Mouse (Mus musculus): Measurements from ENCODE around the gene Zfp691. TPM values are rescaled to one million over a fixed set of nuclear protein-coding genes. Genes with fewer than 3 reads are reported as not detected.

Gene Zfp691
- polyA plus RNA-seq, 1 experiment = 5.8 TPM

- Histone ChIP-seq H3K27ac (ENCODE audit: control insufficient read depth, insufficient read depth, low read depth, low read length, poor library complexity) (no peak overlapping the region), H3K4me3 (replicated peaks; ENCODE audit: control insufficient read depth, low read depth, low read length) (no peak overlapping the region), H3K4me1 (ENCODE audit: control insufficient read depth, insufficient read depth, low read length) (peaks cover 16% of the 10 kb centered on the region; the same call in 1 of the 2 replicates)
- TF ChIP-seq POLR2A (IDR thresholded peaks at IDR 0.05; ENCODE audit: borderline replicate concordance, control insufficient read depth, low read depth, low read length) = no peak
- no peak for TF ChIP-seq CTCF (IDR thresholded peaks at IDR 0.05; ENCODE audit: control insufficient read depth, insufficient read depth, low read length)
- WGBS = 89% methylated on average over 1 of the region's 1 CpGs
Observed at GRCm38 (mm10) chr4:119129096-119129495, 44.9 kb downstream of the Zfp691 start.

GRCm38 (mm10) chr4:119128547-119128946 is 45.4 kb downstream of the Zfp691 start:
- Histone ChIP-seq H3K4me1 (ENCODE audit: control insufficient read depth, insufficient read depth, low read length) (peaks cover 16% of the 10 kb centered on the region; the same call in 1 of the 2 replicates), H3K27ac (ENCODE audit: control insufficient read depth, insufficient read depth, low read depth, low read length, poor library complexity) (no peak overlapping the region), H3K4me3 (replicated peaks; ENCODE audit: control insufficient read depth, low read depth, low read length) (no peak overlapping the region)
- no peak for TF ChIP-seq CTCF (IDR thresholded peaks at IDR 0.05; ENCODE audit: control insufficient read depth, insufficient read depth, low read length)
- 41% methylated on average over 7 of the region's 7 CpGs for WGBS

- Histone ChIP-seq H3K4me3 (replicated peaks; ENCODE audit: control insufficient read depth, low read depth, low read length) (no peak overlapping the region), H3K27ac (ENCODE audit: control insufficient read depth, insufficient read depth, low read depth, low read length, poor library complexity) (peak overlapping the region; percentile 83), H3K4me1 (ENCODE audit: control insufficient read depth, insufficient read depth, low read length) (peaks cover 16% of the 10 kb centered on the region; the same call in 1 of the 2 replicates)
- 0% methylated on average over 6 of the region's 6 CpGs for WGBS
- TF ChIP-seq POLR2A (IDR thresholded peaks at IDR 0.05; ENCODE audit: borderline replicate concordance, control insufficient read depth, low read depth, low read length) (no peak), CTCF (IDR thresholded peaks at IDR 0.05; ENCODE audit: control insufficient read depth, insufficient read depth, low read length) (no peak)
Observed at GRCm38 (mm10) chr4:119127229-119127628, 46.8 kb downstream of the Zfp691 start.

- Histone ChIP-seq H3K4me1 (ENCODE audit: control insufficient read depth, insufficient read depth, low read length) (peaks cover 11% of the 10 kb centered on the region; the same call in 1 of the 2 replicates), H3K27ac (ENCODE audit: control insufficient read depth, insufficient read depth, low read depth, low read length, poor library complexity) (peak overlapping the region; percentile 83), H3K4me3 (replicated peaks; ENCODE audit: control insufficient read depth, low read depth, low read length) (no peak overlapping the region)
- 30% methylated on average over 9 of the region's 9 CpGs for WGBS
- TF ChIP-seq CTCF (IDR thresholded peaks at IDR 0.05; ENCODE audit: control insufficient read depth, insufficient read depth, low read length) (no peak), POLR2A (IDR thresholded peaks at IDR 0.05; ENCODE audit: borderline replicate concordance, control insufficient read depth, low read depth, low read length) (no peak)
Observed at GRCm38 (mm10) chr4:119125577-119126270, 48.3 kb downstream of the Zfp691 start.

- 58% methylated on average over 2 of the region's 2 CpGs for WGBS
- Histone ChIP-seq H3K4me3 (replicated peaks; ENCODE audit: control insufficient read depth, low read depth, low read length) (no peak overlapping the region), H3K27ac (ENCODE audit: control insufficient read depth, insufficient read depth, low read depth, low read length, poor library complexity) (peak overlapping the region; percentile 83), H3K4me1 (ENCODE audit: control insufficient read depth, insufficient read depth, low read length) (peaks cover 11% of the 10 kb centered on the region; the same call in 1 of the 2 replicates)
- TF ChIP-seq CTCF (IDR thresholded peaks at IDR 0.05; ENCODE audit: control insufficient read depth, insufficient read depth, low read length) (no peak), POLR2A (IDR thresholded peaks at IDR 0.05; ENCODE audit: borderline replicate concordance, control insufficient read depth, low read depth, low read length) (no peak)
Observed at GRCm38 (mm10) chr4:119124771-119125273, 49.2 kb downstream of the Zfp691 start.

GRCm38 (mm10) chr4:119121249-119121648 is 52.7 kb downstream of the Zfp691 start:
- peaks cover 6% of the 10 kb centered on the region; the same call in 1 of the 2 replicates for H3K4me1 ChIP-seq (ENCODE audit: control insufficient read depth, insufficient read depth, low read length)
- no peak for TF ChIP-seq CTCF (IDR thresholded peaks at IDR 0.05; ENCODE audit: control insufficient read depth, insufficient read depth, low read length)
- TF ChIP-seq POLR2A (IDR thresholded peaks at IDR 0.05; ENCODE audit: borderline replicate concordance, control insufficient read depth, low read depth, low read length) = no peak
- no peak overlapping the region for H3K27ac ChIP-seq (ENCODE audit: control insufficient read depth, insufficient read depth, low read depth, low read length, poor library complexity)
- 49% methylated on average over 4 of the region's 4 CpGs for WGBS
- no peak overlapping the region for H3K4me3 ChIP-seq (replicated peaks; ENCODE audit: control insufficient read depth, low read depth, low read length)

- no peak overlapping the region for H3K4me3 ChIP-seq (replicated peaks; ENCODE audit: control insufficient read depth, low read depth, low read length)
- no peak overlapping the region for H3K27ac ChIP-seq (ENCODE audit: control insufficient read depth, insufficient read depth, low read depth, low read length, poor library complexity)
- TF ChIP-seq CTCF (IDR thresholded peaks at IDR 0.05; ENCODE audit: control insufficient read depth, insufficient read depth, low read length) = no peak
- no peak for TF ChIP-seq POLR2A (IDR thresholded peaks at IDR 0.05; ENCODE audit: borderline replicate concordance, control insufficient read depth, low read depth, low read length)
- peaks cover 2% of the 10 kb centered on the region; the same call in 1 of the 2 replicates for H3K4me1 ChIP-seq (ENCODE audit: control insufficient read depth, insufficient read depth, low read length)
- WGBS = 85% methylated on average over 6 of the region's 6 CpGs
Observed at GRCm38 (mm10) chr4:119120095-119120494, 53.9 kb downstream of the Zfp691 start.

Other genes with a start within 250 kb of the Zfp691 start
- gene Olfr1328, start 235.6 kb downstream of the Zfp691 start, polyA plus RNA-seq (2011; ENCODE audit: insufficient read depth, insufficient read length, low replicate concordance, missing spikeins) = not detected in 2 replicates
- gene Lao1, start 212.6 kb downstream of the Zfp691 start, polyA plus RNA-seq (2011; ENCODE audit: insufficient read depth, insufficient read length, low replicate concordance, missing spikeins) = not detected in 2 replicates
- 6.7 and 20.9 TPM in 2 replicates for gene Slc2a1, start 65.5 kb downstream of the Zfp691 start, polyA plus RNA-seq (2011; ENCODE audit: insufficient read depth, insufficient read length, low replicate concordance, missing spikeins)
- gene Ermap, start 15.8 kb upstream of the Zfp691 start, polyA plus RNA-seq (2011; ENCODE audit: insufficient read depth, insufficient read length, low replicate concordance, missing spikeins) = 173 and 189 TPM in 2 replicates
- gene Svbp, start 21.1 kb upstream of the Zfp691 start, polyA plus RNA-seq (2011; ENCODE audit: insufficient read depth, insufficient read length, low replicate concordance, missing spikeins) = 46.6 and 64.0 TPM in 2 replicates
- not detected in 2 replicates for gene Tmem269, start 44.0 kb upstream of the Zfp691 start, polyA plus RNA-seq (2011; ENCODE audit: insufficient read depth, insufficient read length, low replicate concordance, missing spikeins)
- gene AU022252, start 58.5 kb upstream of the Zfp691 start, polyA plus RNA-seq (2011; ENCODE audit: insufficient read depth, insufficient read length, low replicate concordance, missing spikeins) = 2.4 and 5.0 TPM in 2 replicates
- gene P3h1, start 58.7 kb upstream of the Zfp691 start, polyA plus RNA-seq (2011; ENCODE audit: insufficient read depth, insufficient read length, low replicate concordance, missing spikeins) = 3.7 and 7.0 TPM in 2 replicates
- gene Cldn19, start 81.2 kb upstream of the Zfp691 start, polyA plus RNA-seq (2011; ENCODE audit: insufficient read depth, insufficient read length, low replicate concordance, missing spikeins) = 0.54 and 1.2 TPM in 2 replicates
- 212 and 389 TPM in 2 replicates for gene Ybx1, start 120.4 kb upstream of the Zfp691 start, polyA plus RNA-seq (2011; ENCODE audit: insufficient read depth, insufficient read length, low replicate concordance, missing spikeins)
- gene Ppih, start 146.4 kb upstream of the Zfp691 start, polyA plus RNA-seq (2011; ENCODE audit: insufficient read depth, insufficient read length, low replicate concordance, missing spikeins) = 45.5 and 99.6 TPM in 2 replicates
- 2.3 and 3.7 TPM in 2 replicates for gene Ccdc30, start 241.3 kb upstream of the Zfp691 start, polyA plus RNA-seq (2011; ENCODE audit: insufficient read depth, insufficient read length, low replicate concordance, missing spikeins)
- 5.5 and 9.8 TPM in 2 replicates for gene Ppcs, start 248.2 kb upstream of the Zfp691 start, polyA plus RNA-seq (2011; ENCODE audit: insufficient read depth, insufficient read length, low replicate concordance, missing spikeins)
- gene Zmynd12, start 248.6 kb upstream of the Zfp691 start, polyA plus RNA-seq (2011; ENCODE audit: insufficient read depth, insufficient read length, low replicate concordance, missing spikeins) = 3.3 TPM in 1 of 2 replicates, not detected in the other